Mouse (Mus musculus): ENCODE data around the gene St8sia1.

- TF ChIP-seq CTCF (IDR thresholded peaks at IDR 0.05; ENCODE audit: extremely low read depth, insufficient read depth, insufficient read length, insufficient replicate concordance) (no peak), POLR2A (IDR thresholded peaks at IDR 0.05; ENCODE audit: low read depth, low read length) (no peak)
Observed at GRCm38 (mm10) chr6:142948955-142949357, 15.3 kb downstream of the St8sia1 start.

Measured in spleen, adult 2 months (tissue).